Mouse (Mus musculus): ENCODE measurements around the gene Nid1. TPM values are rescaled to one million over a fixed set of nuclear protein-coding genes. Genes with fewer than 3 reads are reported as not detected.
"Not testable (repeated sequence)": the region's sequence is repeated elsewhere in the genome, so short reads cannot be mapped to it uniquely, and the experiment has no call there.

The Nid1 gene
- polyA plus RNA-seq, 1 experiment from 2014 or later = 32.4 TPM

DNA sequence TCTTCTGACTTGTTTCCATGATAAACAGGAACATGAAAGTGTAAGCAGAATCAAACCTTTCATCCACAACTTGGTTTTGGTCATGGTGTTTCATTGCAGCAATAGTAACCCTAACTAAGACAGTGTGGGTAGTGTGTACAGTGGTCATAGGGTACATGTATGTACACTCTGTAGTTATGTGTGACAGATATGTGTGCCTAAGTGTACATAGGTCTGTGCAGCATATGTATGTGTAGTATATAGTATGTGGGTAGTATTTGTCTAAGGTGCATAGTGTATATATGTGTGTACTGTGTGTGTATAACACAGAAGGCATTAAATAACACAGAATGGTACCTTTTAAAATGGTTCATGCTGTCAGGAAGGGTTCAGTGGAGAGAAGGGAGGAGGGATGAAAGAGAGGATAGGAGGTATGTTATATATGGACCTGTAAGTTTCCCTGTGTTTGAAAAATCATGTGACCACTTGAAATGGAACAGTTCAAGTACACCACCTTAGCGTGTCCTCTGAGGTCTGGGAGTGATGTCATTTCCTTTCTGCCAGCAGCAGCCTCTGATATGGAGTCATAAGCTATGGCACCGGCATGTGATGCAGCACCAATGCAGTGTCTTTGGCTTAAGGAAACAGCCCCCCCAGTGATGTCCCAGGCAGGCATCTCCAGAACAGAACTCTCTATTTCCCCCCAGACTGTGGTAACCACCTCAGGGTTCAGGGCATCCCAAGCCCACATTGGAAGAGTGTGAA is 100.1 kb downstream of the Nid1 start:
- H3K4me1 ChIP-seq = peaks cover 6% of the 10 kb centered on the region; the same call in 1 of the 2 replicates
- ATAC-seq (ENCODE audit: low FRiP score) = no peak

DNA sequence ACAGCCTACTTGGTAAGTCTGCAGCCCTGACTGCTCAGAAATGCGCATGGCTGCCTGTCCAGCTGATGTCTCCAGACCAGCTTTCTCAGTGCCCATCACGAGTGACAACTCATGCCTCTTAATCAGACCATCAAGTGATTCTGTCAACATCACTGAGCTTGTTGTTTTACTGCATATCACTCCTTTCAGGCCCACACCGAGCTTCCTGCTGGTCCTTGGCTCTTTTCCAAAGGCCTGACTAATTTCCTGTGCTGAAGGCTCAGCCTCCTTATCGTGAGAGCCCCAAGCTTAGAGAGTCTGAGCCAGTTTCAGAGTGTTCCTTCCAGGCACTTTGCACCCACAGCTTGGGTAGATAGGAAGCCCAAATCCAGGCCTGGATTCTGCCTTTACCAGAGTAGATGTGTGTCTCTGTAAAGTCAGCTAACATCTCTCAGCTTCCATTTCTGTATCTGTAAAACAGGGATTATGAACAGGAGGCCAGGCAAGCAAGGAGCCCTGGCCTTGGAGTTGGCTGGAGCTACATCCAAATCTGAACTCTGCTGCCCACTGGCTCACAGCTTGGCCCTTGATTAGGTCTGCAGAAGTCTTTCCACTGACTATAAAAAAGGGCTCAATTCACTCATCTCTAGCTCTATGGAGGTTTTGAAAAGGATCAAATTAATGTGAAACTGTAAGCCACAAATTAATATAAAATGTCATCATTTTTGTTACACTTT is 101.4 kb downstream of the Nid1 start:
- 36% methylated on average over 4 of the region's 4 CpGs for WGBS
- no peak overlapping the region for H3K9ac ChIP-seq
- no peaks in the 10 kb centered on the region for H3K27me3 ChIP-seq
- peaks cover 6% of the 10 kb centered on the region; the same call in 1 of the 2 replicates for H3K4me1 ChIP-seq
- H3K4me3 ChIP-seq (replicated peaks) = no peak overlapping the region
- H3K9me3 ChIP-seq = no peaks in the 10 kb centered on the region
- peak; percentile 30; the same call in 1 of the 2 replicates for ATAC-seq (ENCODE audit: low FRiP score)
- H3K27ac ChIP-seq = no peak overlapping the region
- no peak overlapping the region for H3K4me2 ChIP-seq
- no peaks in the 10 kb centered on the region for H3K36me3 ChIP-seq (replicated peaks)

More for the DNA sequence above, 100.1 kb downstream of the Nid1 start:
- H3K27ac ChIP-seq = no peak overlapping the region
- H3K9me3 ChIP-seq = no peaks in the 10 kb centered on the region
- H3K4me3 ChIP-seq (replicated peaks) = no peak overlapping the region
- no peak overlapping the region for H3K9ac ChIP-seq
- H3K36me3 ChIP-seq (replicated peaks) = no peaks in the 10 kb centered on the region
- H3K27me3 ChIP-seq = no peaks in the 10 kb centered on the region
- WGBS = 91% methylated on average over 2 of the region's 2 CpGs
- H3K4me2 ChIP-seq = no peak overlapping the region

DNA sequence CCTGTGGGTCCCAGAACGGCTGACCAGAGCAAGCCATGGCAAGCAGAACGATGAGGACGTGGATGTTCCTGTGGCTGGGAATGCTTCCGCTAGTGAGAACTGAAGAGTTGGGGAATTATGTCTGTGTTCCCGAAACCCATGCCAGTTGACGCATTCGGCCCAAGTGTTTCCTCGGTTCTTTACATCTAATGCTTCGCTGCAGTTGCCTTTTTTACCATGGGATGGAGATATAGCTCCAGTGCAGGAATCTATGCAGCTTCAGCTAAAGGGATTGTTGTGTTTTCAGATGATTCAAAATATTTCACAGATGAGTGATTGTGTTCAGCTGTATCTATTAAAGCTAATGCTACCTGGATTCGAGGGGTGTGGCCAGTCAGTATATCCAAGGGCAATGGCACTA is 105.7 kb downstream of the Nid1 start:
- not testable (repeated sequence) for H3K9me3 ChIP-seq; H3K4me2 ChIP-seq; H3K4me3 ChIP-seq (replicated peaks); H3K9ac ChIP-seq; H3K27me3 ChIP-seq; H3K36me3 ChIP-seq (replicated peaks); H3K27ac ChIP-seq; ATAC-seq (ENCODE audit: low FRiP score); H3K4me1 ChIP-seq
- 96% methylated on average over 10 of the region's 10 CpGs for WGBS

DNA sequence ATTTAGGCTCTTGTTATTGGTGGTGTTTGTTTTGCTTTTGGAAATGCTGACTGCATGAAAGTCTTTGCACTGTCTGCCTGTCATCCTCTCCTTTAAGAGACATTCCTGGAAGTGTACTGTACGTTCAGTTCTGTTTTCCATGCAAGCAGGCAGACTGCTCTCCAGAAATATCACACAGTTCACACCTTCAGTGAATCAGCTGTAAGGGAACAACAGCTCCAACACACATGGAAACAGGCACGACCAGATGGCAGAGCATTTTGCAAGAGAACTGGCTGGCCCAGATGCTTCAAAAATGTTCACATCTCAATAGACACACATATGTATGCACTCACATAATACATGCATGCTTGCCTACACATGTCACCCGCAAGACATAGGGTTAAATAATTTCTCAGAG is 109.4 kb downstream of the Nid1 start:
- Histone ChIP-seq H3K27ac (no peak overlapping the region), H3K4me2 (no peak overlapping the region), H3K9me3 (no peaks in the 10 kb centered on the region), H3K9ac (no peak overlapping the region), H3K4me1 (peaks cover 2% of the 10 kb centered on the region; the same call in 1 of the 2 replicates), H3K36me3 (replicated peaks) (no peaks in the 10 kb centered on the region), H3K27me3 (no peaks in the 10 kb centered on the region), H3K4me3 (replicated peaks) (no peak overlapping the region)
- ATAC-seq (ENCODE audit: low FRiP score) = no peak; the same call in 1 of the 2 replicates
- 79% methylated on average over 3 of the region's 3 CpGs for WGBS

DNA sequence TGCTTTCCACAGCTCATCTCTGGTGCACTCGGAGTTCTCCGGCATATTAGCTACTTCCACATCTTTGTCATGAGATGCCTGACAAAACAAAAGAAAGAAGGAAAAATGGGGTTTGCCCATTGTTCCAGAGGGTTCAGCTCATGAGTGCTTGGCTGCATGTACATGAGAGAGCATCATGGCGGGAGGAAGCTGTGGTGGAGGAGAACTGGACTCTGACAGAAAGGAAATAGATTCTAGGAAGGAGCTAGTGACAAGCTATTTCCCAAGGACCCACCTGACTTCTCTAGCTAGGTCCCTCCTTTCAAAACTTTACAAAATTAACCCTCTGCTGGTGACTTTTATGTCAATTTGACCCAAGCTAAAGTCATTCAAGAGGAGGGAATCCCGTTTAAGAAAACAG is 110.5 kb downstream of the Nid1 start:
- Histone ChIP-seq H3K9me3 (no peaks in the 10 kb centered on the region), H3K36me3 (replicated peaks) (no peaks in the 10 kb centered on the region), H3K4me2 (no peak overlapping the region), H3K27me3 (no peaks in the 10 kb centered on the region), H3K4me3 (replicated peaks) (no peak overlapping the region), H3K4me1 (peaks cover 2% of the 10 kb centered on the region; the same call in 1 of the 2 replicates), H3K27ac (no peak overlapping the region), H3K9ac (no peak overlapping the region)
- WGBS = 87% methylated on average over 4 of the region's 4 CpGs
- no peak for ATAC-seq (ENCODE audit: low FRiP score)

DNA sequence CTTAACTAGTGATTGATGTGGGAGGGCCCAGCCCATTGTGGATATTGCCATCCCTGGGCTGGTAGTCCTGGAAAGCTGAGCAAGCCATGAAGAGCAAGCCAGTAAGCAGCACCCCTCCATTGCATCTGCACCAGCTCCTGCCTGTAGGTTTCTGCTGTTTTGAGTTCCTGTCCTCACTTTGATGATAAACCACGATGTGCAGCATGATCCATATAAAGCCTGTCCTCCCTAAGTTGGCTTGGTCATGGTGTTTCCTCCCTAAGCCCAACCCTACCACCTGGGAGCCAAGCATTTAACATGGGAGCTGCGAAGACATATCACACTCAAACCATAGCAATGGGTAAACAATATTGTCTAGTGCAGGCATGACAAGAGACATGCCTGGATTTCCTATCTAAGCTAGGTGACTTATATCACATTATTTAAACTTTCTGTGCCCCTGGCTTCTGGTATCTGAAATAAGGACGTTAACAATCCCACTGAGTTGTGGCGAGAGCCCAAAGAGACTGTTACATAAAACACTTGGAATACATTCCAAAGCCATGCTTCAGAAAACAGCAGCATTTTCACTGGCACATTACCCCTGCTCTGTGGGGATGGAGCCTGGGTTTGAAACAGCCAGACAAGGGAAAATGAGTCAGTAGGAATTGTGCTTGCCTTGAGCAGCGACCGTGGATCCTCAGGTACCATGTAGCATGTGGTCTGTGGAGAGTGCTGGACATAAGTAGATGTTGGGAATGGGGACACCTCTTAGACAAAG is 111.3 kb downstream of the Nid1 start:
- 87% methylated on average over 6 of the region's 6 CpGs for WGBS
- Histone ChIP-seq H3K4me2 (no peak overlapping the region), H3K27me3 (no peaks in the 10 kb centered on the region), H3K27ac (no peak overlapping the region), H3K4me1 (peaks cover 2% of the 10 kb centered on the region; the same call in 1 of the 2 replicates), H3K36me3 (replicated peaks) (no peaks in the 10 kb centered on the region), H3K9me3 (no peaks in the 10 kb centered on the region), H3K9ac (no peak overlapping the region), H3K4me3 (replicated peaks) (no peak overlapping the region)
- ATAC-seq (ENCODE audit: low FRiP score) = no peak

DNA sequence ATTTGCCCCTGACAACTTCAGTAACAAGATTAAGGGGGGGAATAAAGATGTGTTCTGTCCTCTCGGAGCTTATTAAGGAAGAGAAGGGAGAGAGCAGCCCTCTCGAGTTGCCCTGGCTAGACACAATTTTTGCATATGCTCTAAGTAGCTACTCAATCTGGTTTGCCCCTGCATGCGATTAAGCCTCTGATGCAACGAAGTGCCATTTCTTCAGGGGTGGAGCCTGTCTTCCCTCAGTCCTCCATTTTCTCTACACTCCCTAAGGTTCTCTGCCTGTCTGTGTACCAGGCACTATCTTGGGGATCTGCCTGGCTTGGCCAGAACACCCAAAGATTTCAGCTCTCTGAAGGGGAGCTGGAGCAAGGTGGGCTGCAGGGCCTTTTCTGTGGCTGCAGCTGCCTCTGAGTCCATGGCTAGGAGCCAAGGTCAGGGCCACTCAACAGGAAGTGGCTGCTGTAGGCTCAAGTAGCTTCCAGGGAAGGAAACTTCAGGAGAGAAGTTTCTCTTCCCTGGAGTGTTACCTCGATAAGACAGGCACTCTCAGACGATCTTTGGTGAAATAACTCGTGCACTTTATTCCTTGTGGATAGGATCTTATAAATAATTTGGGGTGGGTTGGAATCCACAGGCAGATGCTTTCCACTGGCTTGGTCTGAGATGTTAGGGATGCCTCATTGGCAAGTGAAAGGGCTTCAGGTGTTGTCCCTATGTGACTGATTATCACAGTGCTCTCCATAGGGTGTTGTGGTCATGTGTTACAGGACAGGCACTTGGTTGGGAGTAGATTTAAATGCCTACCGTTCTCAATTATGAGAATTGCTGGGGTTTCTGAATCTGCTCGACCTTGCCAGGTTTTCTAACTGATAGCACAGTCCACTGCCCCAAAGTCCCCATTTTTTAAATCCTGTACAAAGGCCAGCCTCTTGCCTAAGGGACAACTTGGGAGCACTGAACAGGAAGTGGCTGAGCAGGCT is 112.6 kb downstream of the Nid1 start:
- Histone ChIP-seq H3K27me3 (no peaks in the 10 kb centered on the region), H3K9ac (no peak overlapping the region), H3K27ac (no peak overlapping the region), H3K36me3 (replicated peaks) (no peaks in the 10 kb centered on the region), H3K4me3 (replicated peaks) (no peak overlapping the region), H3K9me3 (no peaks in the 10 kb centered on the region), H3K4me2 (no peak overlapping the region), H3K4me1 (peaks cover 2% of the 10 kb centered on the region; the same call in 1 of the 2 replicates)
- ATAC-seq (ENCODE audit: low FRiP score) = no peak
- 68% methylated on average over 9 of the region's 9 CpGs for WGBS

DNA sequence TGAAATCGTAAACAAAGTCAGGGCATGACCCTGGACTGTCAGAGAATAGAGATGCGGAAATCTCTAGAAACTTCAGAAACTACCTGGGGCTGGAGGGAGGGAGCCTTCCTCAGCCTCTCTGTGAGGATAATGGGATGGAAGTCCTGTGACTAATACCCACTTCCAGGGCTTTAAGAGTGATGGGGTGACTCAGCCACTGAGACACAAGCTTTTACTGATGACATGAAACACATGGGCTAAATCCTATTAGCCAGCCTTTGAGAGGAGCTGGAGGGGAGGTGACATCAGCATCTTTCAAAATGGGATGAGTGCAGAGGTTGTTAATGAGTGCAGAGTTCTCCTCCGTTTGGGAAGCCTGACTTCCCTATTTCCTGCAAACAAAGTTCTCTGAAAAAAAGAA is 114.7 kb downstream of the Nid1 start:
- WGBS = 26% methylated on average over 3 of the region's 3 CpGs
- no peaks in the 10 kb centered on the region; the same call in 1 of the 2 replicates for H3K4me1 ChIP-seq
- H3K27ac ChIP-seq = no peak overlapping the region
- no peaks in the 10 kb centered on the region for H3K36me3 ChIP-seq (replicated peaks)
- no peaks in the 10 kb centered on the region for H3K9me3 ChIP-seq
- no peak overlapping the region for H3K4me3 ChIP-seq (replicated peaks)
- no peaks in the 10 kb centered on the region for H3K27me3 ChIP-seq
- H3K9ac ChIP-seq = no peak overlapping the region
- H3K4me2 ChIP-seq = no peak overlapping the region
- ATAC-seq (ENCODE audit: low FRiP score) = no peak

DNA sequence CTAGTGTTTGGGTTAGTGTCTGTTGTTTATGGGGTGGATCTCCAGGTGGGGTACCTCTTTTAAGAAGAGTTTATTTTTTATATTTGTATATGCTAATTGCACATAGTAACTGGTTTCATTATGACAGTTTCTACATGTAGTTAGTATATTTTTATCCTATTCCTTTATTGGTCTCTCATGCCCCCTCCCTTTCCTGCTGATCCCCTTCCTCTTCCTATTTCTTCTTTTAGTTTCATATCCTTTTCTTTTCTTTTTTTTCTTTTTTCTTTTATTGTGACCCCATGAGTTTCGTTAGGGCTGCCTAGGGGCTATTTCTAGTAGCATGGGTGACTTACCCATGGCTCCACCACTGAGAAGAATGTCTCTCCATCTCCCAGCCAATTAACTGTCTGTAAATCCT is 116.3 kb downstream of the Nid1 start:
- 56% methylated on average over 1 of the region's 1 CpGs for WGBS
- no peaks in the 10 kb centered on the region for H3K27me3 ChIP-seq

DNA sequence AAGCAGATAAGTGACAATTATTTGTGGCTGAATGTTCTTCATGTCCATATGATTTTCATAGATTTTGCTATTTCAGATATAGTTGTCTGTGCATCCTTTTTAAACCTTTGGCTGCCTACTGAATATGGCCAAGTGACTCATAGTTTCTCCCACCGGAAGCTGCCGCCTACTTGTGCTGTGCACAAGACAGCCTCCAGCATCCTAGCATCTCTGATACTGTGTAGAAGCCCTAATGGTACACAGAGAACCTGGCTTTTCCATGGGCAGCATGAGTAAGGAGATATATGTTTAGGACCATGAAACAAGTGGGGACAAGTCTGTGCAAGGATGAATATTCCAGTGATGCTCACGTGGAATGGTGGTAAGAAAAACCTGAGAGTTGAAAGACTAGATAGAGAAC is 117.8 kb downstream of the Nid1 start:
- 90% methylated on average over 3 of the region's 3 CpGs for WGBS
- no peak overlapping the region for H3K4me2 ChIP-seq

More for the DNA sequence above, 116.3 kb downstream of the Nid1 start:
- no peak for ATAC-seq (ENCODE audit: low FRiP score)
- no peak overlapping the region for H3K27ac ChIP-seq
- no peaks in the 10 kb centered on the region for H3K36me3 ChIP-seq (replicated peaks)
- H3K9ac ChIP-seq = no peak overlapping the region
- no peaks in the 10 kb centered on the region for H3K9me3 ChIP-seq
- H3K4me3 ChIP-seq (replicated peaks) = no peak overlapping the region
- H3K4me1 ChIP-seq = no peaks in the 10 kb centered on the region; the same call in 1 of the 2 replicates
- no peak overlapping the region for H3K4me2 ChIP-seq

DNA sequence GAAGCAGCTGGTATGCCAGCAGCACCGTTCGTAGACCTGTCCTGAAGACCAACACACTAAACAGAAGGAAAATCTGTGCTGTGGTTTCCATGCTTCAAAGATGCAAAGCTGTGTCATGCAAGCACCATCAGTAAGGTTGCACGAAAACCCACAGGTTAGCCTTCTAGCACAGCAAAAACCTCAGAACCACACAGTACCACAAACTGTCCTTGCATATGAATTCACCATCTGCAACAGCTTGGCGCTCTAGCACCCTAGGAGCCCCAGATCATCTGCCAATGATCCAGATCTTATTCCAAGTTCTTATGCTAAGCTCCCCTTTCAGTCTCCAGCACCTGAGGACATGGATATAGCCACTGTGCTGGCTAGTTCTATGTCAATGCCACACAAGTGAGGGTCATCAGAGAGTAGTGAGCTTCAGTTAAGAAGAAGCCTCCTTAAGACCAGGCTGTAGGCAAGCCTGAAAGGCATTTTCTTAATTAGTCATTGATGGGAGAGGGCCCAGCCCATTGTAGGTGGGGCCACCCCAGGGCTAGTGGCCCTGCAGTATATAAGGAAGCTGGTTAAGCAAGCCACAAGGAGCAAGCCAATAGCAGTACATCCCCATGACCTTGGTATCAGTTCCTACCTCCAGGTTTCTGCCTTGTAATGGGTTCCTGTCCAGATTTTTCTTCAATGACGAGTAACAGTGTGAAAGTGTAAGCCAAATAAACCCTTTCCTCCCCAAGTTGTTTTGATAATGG is 119.8 kb downstream of the Nid1 start:
- no peak overlapping the region for H3K4me2 ChIP-seq

More for the DNA sequence above, 117.8 kb downstream of the Nid1 start:
- H3K36me3 ChIP-seq (replicated peaks) = no peaks in the 10 kb centered on the region
- H3K9ac ChIP-seq = no peak overlapping the region
- H3K27ac ChIP-seq = no peak overlapping the region
- no peak overlapping the region for H3K4me3 ChIP-seq (replicated peaks)
- no peaks in the 10 kb centered on the region for H3K4me1 ChIP-seq
- H3K27me3 ChIP-seq = no peaks in the 10 kb centered on the region
- no peaks in the 10 kb centered on the region for H3K9me3 ChIP-seq
- ATAC-seq (ENCODE audit: low FRiP score) = no peak

More for the DNA sequence above, 119.8 kb downstream of the Nid1 start:
- no peak for ATAC-seq (ENCODE audit: low FRiP score)
- Histone ChIP-seq H3K4me3 (replicated peaks) (no peak overlapping the region), H3K9me3 (no peaks in the 10 kb centered on the region), H3K4me1 (no peaks in the 10 kb centered on the region), H3K9ac (no peak overlapping the region), H3K27ac (no peak overlapping the region), H3K27me3 (no peaks in the 10 kb centered on the region), H3K36me3 (replicated peaks) (no peaks in the 10 kb centered on the region)
- 83% methylated on average over 5 of the region's 5 CpGs for WGBS

All from forebrain, embryonic 12.5 days (tissue).